Mouse (Mus musculus) thymus, adult 2 months (tissue): ENCODE measurements around the gene Gadd45a.

ENCODE experiments used
- CTCF ChIP-seq: fragments of 200-500 bp; IDR thresholded peaks from 2 replicates; pipeline ENCODE4 v1.5.1; 2012; ENCODE audit warnings: mild to moderate bottlenecking, control low read depth, low read length, moderate library complexity, borderline replicate concordance; ENCODE audit not compliant: control insufficient read depth, poor library complexity, insufficient read depth; ENCODE audit errors: extremely low read depth
- POLR2A ChIP-seq: fragments of 200-500 bp; IDR thresholded peaks from 2 replicates; pipeline ENCODE4 v1.6.1; 2012; ENCODE audit warnings: mild to moderate bottlenecking, low read length, control low read depth, moderate library complexity; ENCODE audit not compliant: control insufficient read depth, poor library complexity, insufficient read depth; ENCODE audit errors: extremely low read depth

DNA sequence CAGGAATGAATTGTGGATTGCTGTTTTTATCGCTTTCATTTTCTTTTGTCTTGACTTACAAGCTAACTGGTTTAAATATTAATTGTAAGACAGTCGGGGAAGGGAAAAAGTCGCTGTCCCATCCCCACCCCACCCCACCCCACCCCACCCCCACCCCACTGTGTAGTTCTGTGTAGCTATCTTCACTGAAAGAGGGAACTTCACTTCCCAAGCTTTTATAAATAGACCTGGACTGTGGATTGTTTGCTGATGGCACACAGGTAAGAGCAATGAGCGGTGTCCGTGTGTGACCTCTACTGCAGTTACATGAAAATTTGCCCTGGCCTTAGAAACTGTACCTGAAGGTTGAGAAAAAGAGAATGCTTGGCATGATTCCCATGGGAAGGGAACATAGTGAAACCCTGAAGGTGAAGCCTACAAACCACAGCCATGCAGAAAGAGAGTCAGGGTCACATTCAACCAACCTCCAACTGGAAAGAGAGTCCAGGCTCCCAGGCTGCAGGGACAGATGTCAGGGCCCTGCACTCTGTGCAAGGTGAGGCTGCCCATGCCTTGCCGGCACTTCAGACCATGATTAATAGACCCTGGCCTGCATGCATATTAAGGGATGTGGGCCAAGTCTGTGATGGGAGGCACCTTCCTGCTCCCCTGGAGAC is 23.8 kb downstream of the Gadd45a start:
- TF ChIP-seq POLR2A (no peak), CTCF (no peak)
